Mouse (Mus musculus) thymus, postnatal 0 days (tissue): Measurements from ENCODE around the gene Gm20604. TPM values are rescaled to one million over a fixed set of nuclear protein-coding genes. Genes with fewer than 3 reads are reported as not detected.

ENCODE experiments used
- DNase-seq: peaks from one replicate; pipeline ENCODE4 v3.0.0-alpha.2; 2015; ENCODE audit warnings: low spot score
- polyA plus RNA-seq: library from polyadenylated mRNA; unstranded; fragments of >200 nt; fragmentation: Nextera tagmentation; extraction: Ambion mirVana; gene quantifications from 2 replicates; pipeline ENCODE4 v1.2.1, GENCODE M21; 2015

The Gm20604 gene
- polyA plus RNA-seq, 1 experiment from 2014 or later: 19.3 TPM

DNA sequence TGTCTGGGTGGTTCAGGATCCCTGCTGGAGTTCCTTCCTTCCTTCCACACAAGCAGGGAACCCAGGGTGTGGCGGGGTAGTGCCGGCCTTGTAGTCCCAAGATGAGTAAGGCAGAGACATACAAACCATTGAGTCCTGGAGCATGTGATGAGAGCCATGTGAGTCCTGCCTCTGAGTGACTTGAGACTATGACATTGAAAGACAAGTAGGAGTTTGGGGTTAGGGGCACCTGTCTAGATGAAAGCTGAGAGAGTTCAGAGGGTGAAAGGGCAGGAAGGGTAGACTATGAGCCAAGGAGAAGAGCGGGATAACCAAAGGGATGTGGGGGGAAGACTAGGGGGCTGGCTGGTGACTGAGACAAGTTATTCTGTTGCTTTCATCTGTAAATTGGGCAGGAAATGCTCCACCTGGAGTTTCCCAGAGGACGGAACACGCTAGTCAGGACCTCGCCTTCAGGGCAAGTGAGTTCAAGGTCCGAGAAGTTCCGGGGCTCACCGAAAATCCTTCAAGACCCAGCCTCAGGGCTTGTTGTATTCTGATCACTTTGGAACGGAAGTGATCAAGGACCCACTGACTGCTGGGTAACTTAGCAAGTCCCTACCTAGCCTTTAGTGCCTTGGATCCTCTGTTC, 51.5 kb downstream of the Gm20604 start:
- DNase-seq: no peak

DNA sequence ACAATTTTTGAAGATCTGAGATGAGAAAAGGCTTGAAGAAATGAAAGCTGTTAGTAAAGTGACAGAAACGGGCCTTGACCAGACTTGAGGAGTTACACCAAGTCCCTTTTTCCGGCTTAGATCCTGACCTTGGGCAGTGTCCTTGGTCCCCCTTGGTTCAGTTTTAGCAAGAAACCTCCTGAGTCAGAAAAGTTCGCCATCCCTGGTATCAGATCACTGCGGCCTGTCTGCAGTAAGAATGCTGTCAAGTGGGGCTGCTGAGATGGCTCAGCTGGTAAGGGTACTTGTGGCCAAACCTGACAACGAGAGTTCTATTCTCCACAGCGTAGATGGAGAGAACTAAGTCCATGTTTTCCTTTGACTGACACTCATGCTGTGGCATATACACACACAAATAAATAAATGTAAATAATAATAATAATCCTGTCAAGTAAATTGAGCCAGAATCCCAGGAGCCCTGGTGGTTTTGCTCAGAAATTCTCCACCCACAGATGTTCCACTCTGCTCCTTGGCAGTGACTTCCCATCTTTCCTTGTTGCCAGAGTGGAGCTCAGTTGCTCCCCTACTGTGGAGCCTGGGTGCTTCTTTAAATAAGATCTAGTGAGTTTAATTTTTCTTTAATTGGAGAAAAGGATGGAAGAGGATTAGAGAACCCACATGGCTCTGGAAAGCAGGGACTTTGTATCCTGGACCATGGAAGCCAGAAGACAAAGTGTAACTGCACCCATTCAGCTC, 52.4 kb downstream of the Gm20604 start:
- no peak for DNase-seq

DNA sequence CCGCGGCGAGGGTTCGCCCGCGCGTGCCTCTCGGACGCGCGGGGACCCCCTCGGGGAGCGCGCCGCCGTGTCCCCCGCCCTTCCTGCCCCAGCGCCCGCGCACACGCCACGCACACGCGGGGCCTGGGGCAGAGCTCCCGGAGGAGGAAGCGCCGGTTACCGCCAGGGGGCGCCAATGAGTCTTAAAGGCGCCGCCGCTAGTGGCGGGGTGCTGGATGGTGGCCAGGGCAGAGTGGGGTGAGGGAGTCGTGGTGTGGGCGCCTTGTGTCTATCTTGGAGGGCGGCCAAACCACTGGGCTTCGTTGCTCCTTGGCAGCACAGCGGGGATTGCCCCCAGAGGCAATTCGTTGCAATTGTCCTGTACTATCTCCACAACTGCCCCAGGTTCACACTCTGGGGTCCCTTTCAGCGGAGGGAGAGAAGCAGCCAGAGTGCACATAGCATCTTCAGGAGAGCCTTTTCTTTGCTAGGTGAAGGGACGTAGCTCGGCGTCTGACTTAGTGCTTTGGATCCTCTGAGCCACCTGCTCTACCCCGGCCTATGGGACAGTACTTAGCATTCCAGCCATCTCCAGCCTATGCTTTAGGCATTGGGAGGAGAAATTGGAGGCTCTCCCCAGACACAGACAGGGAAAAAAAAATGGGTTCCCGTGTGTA, 53.1 kb downstream of the Gm20604 start:
- peak; percentile 92 for DNase-seq

DNA sequence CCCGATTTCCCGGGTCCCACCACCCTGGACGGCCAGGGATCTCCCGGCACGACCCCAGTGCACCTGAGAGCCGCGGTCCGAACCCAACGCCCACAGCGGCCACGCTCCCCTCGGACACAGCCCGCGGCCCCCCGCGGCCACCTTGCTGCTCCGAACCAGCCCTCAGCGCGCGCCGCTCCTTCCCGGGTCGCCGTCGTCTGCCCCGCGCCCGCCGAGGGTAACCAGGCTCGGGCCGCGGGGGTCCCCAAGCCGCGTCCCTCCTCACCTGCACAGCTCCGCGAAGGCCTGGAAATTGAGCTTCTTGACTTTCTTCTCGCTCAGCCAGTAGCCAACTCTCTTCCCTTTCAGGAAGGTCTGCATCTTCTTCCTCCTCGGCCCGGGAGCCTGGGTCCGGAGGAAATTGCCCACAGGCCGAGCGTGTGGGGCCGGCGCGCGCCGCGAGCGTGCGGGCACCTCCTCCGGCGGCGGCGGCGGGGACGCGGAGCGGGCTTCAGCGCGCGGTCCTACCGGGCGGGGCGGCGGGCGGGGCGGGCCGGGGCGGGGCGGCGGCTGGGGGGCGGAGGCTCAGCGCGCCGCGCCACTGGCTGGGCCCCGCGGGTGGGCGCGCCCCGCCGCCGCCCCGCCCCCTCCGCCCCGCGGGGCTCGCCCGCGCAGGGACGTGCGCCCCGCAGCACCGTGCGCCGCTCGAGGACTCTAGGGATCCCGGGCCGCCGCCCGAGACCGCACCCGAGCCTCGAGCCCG, 53.8 kb downstream of the Gm20604 start, which contains the start of gene Itpk1:
Itpk1 (minus strand) TSS at position 474 of the 742 bp plus-strand sequence.
- DNase-seq: no peak

DNA sequence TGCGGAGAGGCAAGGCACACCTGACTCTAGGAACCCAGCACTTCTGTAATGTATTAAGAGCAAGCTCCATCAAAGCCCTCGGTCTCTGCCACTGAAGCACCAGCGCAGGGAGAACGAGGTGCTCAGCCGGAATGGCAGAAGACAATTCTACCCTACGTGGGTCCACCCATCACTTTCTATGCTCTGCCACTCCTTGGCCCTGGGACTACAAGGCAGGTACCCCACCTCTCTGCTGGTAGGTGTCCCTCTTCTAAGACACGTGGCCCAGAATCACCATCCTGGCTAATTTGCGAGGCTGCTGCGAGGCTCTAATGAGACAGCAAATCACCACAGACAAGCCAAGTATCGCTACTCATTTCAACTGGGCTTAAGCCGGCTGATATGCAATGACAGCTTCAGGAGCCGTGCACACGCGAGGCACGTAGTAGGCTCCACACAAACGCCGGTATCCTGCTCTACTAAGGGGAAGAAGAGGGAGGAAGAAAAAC, 54.5 kb downstream of the Gm20604 start:
- DNase-seq: peak; percentile 41

DNA sequence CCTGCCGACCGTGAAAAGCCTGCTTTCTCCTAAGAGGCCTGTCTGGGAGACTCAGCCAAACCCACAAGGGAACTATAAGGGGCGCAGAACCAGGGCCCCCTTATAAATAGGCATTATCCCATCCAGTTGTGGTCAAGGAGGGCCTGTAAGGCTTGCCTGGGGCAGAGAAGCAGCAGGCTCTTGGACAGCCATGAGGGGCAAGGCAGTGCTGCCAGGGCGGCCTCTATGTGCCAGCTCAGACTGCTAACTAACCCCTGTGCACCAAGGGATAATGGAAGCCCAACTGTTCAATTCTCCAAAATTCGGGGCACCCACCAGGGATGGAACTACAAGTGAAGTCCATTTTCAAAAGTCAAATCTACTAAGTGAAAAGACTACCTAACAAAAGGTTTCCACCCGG, 55.0 kb downstream of the Gm20604 start:
- no peak for DNase-seq

DNA sequence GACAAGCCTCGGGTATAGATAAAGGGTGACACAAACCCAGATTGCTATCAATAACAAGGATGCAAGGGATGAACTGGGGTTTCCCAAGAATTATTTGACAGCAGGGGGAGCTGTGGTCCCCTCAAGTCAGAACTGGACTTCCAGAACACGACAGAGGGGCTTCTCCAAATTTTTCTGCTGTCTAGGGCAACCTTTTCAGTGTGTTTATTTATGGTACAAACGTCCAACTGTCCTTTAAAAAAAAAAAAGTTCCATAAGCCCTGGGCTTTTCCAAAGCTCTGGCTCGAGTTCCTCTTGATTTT, 55.4 kb downstream of the Gm20604 start:
- DNase-seq: no peak

DNA sequence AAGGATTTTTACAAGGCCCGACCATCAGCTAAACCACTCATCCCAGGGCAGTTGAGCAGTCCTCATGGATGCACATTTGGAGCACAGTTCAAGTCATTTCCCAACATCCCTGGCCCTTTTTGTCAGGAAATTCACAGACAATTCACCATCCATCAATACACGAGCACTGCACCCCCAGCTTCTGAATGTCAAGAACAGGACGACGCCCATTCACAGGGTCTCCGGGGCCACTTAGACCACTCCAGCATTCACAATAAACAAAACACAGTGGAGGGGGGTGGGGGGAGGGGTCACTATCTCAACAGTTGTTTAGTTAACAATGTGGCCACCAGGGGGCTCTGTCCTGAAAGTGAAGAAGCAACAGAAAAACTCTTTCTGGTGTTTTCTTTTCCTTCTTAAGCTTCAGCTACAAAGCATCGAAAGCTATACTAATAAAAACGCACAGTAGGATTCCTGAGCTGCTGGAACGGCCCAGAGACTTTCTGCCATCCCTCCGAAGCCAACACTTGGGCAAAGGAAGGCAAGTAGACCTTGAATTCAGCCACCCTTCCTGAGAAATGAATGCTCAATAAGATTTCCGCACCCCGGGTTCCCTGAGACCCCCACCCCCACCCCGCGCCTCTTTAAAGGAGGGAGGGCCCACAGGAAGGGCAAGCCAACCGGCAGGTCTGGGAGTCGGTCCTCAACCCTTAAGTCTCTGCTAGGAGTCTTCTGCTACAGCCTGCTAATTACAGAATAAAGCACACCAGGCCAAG, 55.9 kb downstream of the Gm20604 start:
- DNase-seq: peak; percentile 91

DNA sequence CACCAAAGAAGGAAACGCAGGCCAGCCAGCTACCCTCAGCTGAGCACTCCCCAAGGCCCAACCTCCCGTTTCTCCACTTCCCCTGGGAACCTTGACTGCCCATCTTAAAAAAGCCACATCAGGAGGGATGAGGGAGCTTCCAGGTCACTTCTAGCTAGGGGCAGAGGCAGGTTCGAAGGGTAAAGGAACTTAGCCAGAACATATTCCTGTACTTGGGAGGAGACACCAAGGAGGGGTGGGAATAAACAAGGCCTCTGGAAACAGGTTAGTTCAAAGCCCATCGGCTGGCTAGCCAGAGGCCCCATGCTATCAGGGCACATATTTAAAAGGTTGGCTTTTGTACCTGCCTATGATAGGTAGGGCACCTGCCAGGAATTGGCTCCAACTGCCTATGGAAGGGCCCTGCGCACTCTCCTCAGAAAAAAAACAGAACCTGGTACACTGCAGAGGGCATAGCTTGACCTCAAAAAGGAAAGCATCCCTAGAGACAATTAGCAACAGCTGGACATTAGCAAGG, 56.7 kb downstream of the Gm20604 start:
- no peak for DNase-seq

DNA sequence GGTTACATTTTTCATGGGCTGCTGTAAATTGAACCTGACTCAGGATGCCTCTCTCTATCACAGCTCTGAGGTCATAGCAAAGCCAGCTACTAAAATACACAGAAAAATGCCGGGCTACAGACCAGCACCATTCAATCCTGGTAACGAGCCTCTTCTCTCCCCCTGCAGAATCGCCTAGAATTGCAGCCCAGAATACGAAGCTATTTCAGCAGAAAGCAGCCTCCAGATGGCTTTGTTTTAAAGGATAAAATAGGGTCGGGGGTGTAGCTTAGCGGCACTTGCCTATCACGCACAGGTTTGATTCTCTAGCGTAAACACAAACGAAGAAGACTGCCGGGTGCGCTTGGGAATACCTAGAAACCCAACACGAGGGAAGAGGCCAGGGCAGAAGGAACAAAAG, 58.0 kb downstream of the Gm20604 start:
- DNase-seq: no peak

DNA sequence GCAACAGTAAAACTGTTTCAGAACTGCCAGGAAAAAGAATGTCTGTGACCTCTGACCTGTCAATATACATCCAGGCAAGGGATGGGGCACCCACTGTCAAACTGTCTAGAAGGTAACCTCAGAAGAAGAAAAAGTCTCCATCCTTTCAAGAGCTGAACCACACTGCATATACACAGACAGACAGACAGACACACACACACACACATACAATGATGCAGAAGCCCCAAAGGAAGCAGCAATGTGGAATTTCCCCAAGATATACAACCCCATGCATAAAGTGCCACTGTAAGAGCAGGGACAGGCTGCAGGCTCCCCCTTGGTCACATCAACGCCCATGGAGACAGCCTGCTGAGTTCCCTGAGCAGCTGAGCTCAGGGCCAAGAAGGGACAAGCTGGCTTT, 59.3 kb downstream of the Gm20604 start:
- DNase-seq: peak; percentile 19

DNA sequence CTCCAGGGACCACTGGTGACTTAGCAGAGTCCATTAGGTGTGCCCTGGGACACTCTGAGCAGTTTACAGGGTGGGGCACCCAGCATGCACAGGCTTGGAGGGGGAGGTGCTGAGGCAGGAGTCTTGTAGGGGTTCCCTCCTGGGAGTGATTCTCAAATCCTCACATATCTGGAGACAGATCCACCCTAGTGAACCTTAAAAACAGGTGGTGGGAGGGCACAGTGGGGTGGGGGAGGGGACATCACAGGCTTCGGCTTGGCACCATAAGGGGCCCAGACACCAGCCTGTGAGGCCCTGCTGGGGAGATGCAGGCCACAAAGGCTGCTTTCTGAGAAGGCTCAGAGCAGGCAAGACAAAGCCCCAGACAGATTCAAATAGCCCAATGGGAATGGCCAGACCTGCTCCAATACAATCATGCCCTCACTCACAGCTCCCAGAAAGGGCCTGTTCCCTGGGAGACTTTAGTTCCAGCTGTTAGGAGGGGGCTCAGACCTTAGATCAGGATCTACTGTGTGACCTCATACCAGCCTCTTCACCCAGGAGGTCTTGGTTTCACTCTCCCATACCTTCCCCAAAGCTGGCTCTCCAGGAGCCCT, 60.3 kb downstream of the Gm20604 start:
- peak; percentile 86 for DNase-seq

DNA sequence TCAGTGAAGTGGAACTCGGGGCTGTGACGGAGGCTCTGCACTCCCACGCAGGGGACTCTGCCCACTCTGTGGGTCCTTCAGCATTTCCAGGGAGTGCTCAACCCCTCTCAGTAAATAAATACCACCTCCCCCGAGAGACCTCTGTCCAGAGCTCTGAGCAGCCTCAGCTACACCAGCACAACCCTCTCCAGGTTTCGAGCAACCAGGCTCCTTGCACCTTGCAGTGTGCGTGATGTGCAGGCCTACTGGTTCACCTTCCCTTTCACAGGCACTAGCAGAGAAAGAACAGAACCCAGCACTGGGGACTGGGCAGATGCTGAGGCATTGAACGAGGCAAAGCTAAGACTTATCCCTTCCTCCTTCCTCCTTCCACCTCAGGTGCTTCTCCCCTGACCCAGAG, 61.1 kb downstream of the Gm20604 start:
- no peak for DNase-seq

DNA sequence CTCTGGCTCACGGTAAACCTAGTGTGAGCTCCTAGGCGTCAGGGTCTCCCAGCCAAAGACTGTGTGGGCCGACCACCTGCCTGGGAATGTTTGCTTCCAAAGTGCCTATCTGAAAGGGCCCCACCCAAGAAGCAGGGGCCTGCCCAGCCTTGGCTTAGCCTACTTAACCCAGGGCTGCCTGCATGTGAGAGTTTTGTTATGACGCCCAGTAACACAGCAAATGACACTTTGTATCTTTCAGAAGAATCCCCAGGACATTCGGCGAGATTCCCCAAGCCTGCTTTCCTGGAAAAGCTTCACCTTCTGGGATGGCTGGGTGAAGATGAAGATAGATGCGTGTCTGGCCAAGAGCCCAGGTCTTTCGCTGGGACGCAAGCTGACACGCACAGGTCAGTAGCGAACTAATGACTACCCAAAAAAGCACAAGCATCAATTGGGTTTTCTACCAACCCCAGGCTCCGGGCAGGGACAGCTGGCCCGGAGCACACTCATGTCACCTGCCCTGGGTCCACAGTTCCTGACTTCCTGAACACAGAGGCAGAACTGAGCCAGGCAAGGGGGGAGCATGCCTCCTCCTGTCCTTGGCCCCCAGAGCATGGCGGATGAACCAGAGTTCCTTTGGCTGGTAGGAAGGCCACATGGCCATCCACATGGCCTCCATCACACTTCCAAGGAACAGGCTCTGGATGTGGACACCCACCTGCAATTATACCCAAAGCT, 61.7 kb downstream of the Gm20604 start:
- DNase-seq: no peak

DNA sequence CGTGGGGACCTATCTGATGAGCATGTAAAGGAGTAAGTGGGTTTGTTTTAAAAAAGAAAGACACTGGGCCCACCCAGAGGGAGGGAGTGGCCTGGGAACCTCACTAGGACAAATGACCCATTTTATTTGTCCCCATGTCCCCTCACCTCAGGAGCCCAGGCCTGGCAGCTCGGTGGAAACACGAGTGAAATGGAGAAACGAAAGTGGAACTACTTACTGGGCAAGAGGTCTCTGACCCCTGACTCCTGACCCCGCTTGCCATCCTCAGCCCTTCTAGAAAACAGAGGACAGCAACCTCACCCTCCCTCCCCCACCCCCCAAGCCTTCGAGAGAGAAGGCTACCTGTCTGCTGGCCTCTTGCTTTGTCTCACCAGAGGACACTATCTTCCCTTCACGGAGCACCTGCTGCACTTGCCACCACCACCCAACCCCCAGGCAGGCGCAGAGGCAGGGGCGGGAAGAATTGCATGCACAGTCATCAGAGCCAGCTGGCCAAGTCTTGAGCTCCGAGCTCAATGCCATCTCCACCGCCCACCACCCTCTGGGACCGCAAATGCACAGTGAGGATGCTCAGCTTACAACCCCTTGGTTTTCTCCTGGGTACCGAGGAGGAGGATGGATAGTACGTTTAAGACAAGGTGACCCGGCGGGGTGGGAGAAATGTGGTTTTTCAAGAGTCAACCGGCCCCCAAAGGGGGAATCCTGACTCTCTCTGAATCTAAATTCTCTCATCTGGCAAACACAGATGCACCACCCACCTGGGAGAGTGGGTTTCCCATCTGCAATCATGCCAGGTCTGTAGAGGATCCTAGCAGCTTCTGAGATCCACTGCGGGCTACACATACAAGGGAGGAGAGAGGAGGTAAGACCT, 62.9 kb downstream of the Gm20604 start:
- DNase-seq: peak; percentile 74

DNA sequence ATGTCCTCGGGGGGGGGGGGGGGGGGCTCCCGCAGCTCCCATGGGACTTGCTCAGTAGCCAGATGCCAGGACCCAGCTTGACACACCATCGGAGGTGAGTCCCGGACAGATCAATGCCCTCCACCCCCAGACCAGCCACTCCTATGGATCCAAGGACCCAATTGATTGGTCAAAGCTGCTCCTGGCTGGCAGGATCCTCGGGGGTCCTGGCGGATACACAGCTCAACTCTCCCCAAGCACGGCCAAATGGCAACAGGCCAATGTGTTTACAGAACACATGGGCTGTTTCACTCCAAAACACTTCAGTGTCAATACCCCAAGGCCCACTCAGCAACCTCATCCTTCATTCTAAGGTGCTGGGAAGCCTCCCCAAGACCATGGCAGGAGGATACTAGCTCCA, 66.7 kb downstream of the Gm20604 start:
- DNase-seq: no peak
